Mouse (Mus musculus) monocyte, adult 2 months (primary cell): ENCODE measurements at regions not wholly inside any gene's neighbourhood (a gene's known extent, or its start where the extent isn't known, plus 50 kb on each side); places are given as distances from the start of the nearest gene placed in this dataset.

ENCODE experiments used
- DNase-seq, 2 experiments: peaks; one replicate each; pipeline ENCODE4 v3.0.0; 2022; ENCODE audit warnings: low spot score in 2 of 2, low read depth in 1 of 2

DNA sequence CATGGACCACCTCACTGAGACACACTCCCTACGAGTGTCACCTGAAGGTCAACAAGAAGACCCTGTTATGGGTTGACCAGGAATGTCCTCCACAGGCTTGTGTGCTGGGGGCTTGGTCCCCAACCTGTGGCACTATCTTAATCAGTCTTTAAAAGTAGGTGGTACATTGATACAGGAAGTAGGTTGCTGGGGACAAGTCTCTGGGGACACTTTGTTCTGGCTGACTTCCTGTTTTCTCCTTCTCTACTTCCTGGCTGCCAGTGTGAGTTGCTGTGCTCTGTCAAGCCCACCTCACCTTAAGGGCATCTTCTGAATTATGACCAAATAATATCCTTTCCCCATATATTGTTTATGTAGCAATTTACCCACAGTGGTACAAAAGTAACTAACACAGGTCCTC, 96.1 kb downstream of the Cct6b start:
- DNase-seq: no peak

GRCm38 (mm10) chr11:82664076-82664475, 100.0 kb downstream of the Cct6b start:
- no peak for DNase-seq

DNA sequence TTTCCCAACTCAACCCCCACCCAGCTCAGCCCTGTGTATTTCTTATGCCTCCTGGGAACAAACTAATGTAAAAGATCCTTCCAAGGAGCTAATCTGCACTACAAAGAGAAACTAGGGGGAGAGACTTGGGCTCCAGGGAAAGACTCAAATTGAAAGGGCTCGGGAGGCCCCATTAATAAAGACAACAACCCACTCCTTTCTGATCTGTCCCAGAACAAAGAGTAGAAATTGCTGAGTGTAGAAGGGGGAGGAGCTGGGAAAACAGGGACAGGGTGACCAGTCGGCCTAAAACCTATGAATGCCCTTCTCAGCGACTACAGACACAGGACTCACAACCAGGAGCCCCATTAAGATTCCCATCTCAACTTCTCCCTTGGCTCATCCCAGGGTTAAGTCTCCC, 102.0 kb downstream of the Cct6b start:
- DNase-seq: no peak

- no peak for DNase-seq
Observed at GRCm38 (mm10) chr11:82651751-82652150, 112.4 kb downstream of the Cct6b start.

- no peak for DNase-seq
Observed at GRCm38 (mm10) chr11:82638513-82638912, 125.6 kb downstream of the Cct6b start.

- DNase-seq: no peak
Observed at GRCm38 (mm10) chr11:82632191-82632590, 131.9 kb downstream of the Cct6b start.

DNA sequence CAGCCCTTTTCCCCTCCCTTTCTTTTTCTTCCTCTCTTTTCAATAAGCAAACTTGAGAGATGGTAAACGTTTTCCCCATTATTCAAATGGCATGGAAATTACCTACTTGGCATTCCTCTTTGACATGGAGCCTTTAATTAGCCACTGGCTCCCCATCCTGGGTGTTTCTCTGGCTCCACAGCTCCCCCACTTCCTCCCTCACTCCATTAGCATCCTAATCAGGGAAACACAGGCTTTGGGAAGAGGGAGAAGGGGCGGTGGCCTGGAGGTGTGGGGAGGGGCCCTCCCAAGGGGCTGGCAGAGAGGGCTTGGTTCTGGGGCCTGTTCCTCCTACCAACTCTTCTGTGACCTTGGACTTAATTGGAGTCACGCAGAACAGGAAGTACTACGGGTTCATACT, 132.7 kb downstream of the Cct6b start:
- DNase-seq: no peak

GRCm38 (mm10) chr11:82626501-82627111, 137.5 kb downstream of the Cct6b start:
- no peak for DNase-seq

GRCm38 (mm10) chr11:82621061-82621460, 143.1 kb downstream of the Cct6b start:
- DNase-seq: no peak

DNA sequence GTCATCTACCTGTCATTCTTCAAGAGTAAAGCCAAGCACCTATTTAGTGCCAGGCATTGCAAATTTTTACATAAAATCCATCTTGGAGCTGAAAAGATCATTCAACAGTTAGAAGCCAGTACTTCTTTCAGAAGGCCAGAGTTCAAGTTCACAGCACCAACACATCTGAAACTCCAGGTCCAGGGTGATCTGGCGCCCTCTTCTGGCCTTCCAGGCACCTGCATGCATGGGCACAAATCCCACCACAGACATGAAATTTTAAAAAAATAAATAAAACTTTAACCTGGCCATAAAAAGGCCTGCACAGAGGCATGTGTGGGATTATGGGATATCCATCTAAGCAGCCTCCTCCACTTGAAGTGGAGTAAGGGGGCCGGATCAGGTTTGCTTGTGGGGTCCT, 144.7 kb downstream of the Cct6b start:
- no peak for DNase-seq

GRCm38 (mm10) chr11:82618457-82618856, 145.7 kb downstream of the Cct6b start:
- no peak for DNase-seq

GRCm38 (mm10) chr11:82616856-82617255, 147.3 kb downstream of the Cct6b start:
- no peak for DNase-seq

DNA sequence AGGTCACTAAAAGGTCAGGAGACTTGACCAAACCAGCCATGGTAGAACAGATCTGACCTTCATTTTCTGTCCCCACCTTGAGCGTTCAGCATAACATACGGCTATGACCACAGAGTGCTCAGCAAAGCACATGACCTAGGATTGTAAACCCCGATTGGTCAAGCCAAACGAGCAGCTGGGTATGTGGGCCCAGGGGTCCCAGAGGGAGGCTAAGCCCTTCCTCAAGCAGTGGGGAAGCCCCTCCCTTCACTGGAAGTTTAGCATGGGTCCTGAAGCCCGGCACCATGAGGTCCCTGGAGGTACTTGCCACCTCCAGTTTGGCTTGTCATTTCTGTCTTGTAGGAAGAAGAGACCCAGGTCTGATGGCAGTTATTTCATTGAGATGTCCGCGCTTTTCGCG, 149.8 kb downstream of the Cct6b start:
- DNase-seq: no peak

- DNase-seq: peak in 1 of 2 experiments; percentile 24
Observed at GRCm38 (mm10) chr11:82613503-82613902, 150.6 kb downstream of the Cct6b start.

GRCm38 (mm10) chr11:82612026-82612425, 152.1 kb downstream of the Cct6b start:
- DNase-seq: peak in 1 of 2 experiments; percentile 4

GRCm38 (mm10) chr11:82608963-82609362, 155.2 kb downstream of the Cct6b start:
- no peak for DNase-seq

GRCm38 (mm10) chr11:82607661-82608060, 156.5 kb downstream of the Cct6b start:
- no peak for DNase-seq

DNA sequence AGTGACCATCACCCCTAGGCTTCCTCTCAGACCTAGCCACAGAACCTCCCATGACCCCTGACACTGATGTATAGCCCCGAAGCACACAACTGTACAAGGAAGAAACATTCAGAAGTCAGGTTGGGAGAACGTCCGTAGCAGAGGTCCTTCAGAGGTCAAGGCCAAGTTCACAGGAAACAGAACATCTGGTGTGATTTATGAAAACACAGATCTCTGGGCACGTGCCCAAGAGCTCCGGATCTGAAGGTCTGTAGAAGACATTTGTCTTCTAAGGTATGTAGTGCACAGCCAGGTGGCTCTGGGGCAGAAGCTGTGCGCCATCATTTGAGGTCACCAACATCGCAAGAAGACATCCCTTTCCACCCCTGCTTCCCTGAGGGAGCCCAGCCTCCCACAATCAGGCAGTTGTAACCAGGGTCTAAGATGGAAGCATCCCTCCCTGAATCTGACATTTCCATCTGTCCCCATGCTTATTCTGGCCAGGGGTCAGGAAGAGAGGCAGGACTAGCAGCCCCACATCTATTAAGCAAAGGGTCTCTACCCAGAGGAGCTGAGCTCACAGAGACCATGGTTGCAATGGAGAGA, 159.8 kb downstream of the Cct6b start:
- DNase-seq: no peak

DNA sequence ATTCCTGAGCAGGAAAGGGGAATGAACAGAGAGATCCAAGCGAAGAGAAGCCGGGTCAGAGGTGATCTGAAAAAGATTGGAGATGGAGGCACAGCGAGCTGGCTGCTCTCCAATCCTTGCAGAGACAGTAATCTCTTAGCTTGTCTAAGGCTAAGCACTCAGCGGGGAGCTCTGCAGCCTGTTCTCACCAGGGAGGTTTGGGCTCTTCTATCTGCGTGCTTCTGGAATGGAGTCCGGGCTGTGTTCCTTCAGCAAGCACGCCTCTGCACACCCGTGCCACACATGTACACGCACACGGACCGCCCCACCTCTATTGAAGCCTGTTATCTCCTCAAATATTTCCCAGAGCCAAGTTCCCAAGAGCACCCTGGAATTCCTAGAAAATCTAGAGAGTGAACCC, 161.3 kb downstream of the Cct6b start:
- DNase-seq: no peak

DNA sequence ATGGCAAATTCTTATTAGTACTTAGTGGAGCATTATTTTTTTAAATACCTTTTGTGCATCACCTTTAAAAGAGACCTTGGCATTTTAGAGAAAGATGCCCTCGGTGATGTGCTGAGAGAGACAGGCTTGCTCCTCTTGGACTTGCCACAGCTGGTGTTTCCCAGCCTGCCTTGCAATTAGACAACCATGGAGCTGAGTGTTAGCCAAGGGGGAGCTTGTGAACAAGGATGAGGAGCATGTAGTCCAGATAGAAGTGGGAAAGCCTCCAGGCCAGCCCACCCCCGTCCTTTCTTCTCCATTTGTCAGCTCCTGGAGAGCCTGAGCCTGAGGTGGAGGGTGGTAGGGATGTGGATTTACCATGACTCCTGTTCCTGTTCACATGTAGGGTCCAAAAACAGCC, 161.9 kb downstream of the Cct6b start:
- DNase-seq: no peak

GRCm38 (mm10) chr11:82600151-82600550, 164.0 kb downstream of the Cct6b start:
- no peak for DNase-seq

GRCm38 (mm10) chr11:82597757-82598156, 166.4 kb downstream of the Cct6b start:
- no peak for DNase-seq

- DNase-seq: no peak
Observed at GRCm38 (mm10) chr11:82596801-82597200, 167.3 kb downstream of the Cct6b start.
